Mouse (Mus musculus) gastrocnemius, adult 18-20 months (tissue): ENCODE measurements around the gene Hcn1. TPM values are rescaled to one million over a fixed set of nuclear protein-coding genes. Genes with fewer than 3 reads are reported as not detected.

Source experiments
- DNase-seq: peaks from one replicate; pipeline ENCODE4 v3.0.0; 2021; ENCODE audit warnings: low spot score
- total RNA-seq, 2 experiments: library from RNA; stranded (reverse); gene quantifications; 2 replicates each; pipeline ENCODE4 v1.2.3; 2021

The Hcn1 gene
- total RNA-seq, 2 experiments from 2014 or later = 0.07 to 0.14 TPM

DNA sequence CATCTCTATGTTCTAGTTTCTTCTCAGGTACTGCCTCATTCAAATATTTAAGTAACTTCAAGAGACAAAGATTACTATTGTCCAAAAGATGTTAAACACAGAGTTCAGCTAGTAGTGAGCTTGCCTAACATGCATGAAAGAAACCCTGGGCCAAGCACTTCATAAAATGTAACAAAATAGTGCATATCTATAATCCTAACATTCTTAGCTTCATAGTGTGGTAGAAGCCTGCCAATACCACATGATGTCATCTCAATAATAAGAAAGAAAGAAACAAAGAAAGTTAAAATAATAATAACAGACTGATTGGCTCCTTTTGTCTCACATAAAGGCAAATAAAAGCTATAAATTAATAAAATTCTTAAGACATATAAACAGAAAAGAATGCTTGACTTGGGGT, 103.5 kb downstream of the Hcn1 start:
- DNase-seq = no peak

DNA sequence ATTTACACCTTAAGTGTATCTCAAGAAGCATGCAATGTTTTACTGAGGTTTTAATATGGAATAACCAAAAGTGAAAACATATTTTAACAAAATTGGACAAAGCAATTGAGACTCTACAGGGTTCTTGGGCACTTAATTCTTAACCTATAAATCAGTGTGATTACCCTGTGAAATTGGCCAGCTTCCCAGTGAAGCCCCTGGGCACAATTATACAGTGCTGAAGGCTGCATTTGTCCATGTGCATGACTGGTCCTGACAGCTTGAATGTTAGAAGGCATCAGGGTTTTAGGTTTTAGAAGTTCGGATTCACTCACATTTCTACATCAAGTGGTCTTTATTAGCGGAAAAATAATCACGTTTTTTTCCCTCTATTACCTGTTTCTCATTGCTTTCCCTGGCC, 103.9 kb downstream of the Hcn1 start:
- DNase-seq = no peak

DNA sequence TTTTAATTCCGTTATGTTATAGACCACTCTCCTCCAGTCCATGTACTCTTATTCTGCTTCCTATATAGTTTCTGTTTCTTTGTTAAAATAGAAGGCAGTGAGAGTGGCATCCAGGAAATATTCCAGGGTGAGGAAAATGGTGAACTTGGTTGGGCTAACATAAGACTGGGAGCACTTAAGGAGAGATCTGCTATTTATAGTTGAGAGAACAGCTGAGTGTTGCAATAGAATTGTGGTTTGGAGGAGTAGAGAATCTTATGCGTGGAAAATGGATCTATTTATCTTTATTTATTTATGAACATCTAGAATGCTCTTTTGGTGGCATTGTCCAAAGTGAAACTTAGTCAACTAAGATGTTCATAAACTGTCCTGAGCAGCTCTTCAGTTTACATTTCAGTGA, 104.4 kb downstream of the Hcn1 start:
- DNase-seq = no peak

DNA sequence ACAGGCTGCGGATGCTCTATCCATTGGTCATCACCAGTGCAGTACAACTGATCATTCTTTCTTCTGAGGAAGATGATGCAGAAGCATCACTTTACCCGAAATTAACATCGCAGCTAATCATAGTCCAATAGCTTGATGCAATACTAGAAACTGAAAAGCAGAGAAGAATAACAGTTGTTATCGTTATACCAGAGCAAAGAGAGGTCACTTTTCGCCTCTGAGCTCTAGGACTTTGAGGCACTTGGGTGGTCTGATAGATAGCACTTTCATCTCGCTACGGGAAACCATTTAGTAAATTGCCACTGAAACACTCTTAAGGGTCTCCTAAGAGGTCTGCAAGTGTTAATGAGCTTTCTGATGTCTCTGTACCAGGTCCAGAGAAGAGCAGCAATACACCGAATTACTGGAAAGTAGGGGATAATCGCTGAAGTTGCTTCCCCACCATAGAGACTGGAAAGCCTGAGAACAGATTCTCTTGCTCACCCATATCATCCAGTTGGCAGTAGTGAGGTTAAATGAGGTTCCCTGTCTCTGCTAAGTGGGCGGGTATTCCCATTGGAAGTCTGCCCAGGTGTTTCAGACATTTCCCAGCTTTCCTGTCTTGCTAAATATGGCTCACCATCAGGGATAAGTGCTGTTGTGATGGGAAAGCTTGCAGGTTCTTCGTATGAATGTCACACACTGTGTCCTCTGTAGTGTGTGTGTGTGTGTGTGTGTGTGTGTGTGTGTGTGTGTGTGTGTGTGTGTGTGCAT, 105.0 kb downstream of the Hcn1 start:
- DNase-seq = no peak

DNA sequence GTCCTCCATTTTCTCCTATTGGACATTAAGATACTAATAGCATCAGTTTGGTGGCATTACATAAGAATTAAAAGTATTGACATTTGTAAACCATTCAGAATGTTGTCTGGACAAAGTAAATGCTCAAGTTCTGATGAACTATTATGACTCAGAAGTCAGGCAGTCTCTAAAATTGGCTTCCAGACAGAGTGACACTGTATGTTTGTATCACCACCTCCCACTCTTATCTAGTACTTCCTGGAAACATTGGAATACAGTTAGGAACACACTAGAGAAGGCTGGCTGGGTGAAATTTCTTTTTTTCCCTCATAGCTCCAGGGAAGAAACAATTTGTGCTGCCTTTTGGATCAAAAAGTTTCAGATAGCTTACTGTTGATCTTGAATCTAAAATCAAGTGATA, 108.7 kb downstream of the Hcn1 start:
- no peak for DNase-seq

DNA sequence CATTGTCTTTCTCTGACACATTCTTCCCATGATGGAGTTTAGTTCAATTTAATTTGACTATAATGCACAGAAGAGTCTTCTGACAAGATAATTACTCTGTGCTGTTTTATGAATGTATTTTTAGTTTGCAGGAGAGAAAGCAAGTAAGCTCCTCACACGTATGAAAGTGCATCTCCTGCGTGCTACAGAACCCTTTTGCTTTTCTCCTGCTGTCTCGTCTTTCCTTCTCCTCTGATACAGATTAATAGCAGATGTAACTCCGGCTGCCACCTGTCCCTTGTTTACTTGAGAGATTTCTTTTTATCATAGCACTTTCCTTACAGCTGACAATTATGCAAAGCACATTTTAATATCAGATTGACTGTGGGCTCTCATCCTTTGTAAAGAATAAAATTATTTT, 120.0 kb downstream of the Hcn1 start:
- no peak for DNase-seq

DNA sequence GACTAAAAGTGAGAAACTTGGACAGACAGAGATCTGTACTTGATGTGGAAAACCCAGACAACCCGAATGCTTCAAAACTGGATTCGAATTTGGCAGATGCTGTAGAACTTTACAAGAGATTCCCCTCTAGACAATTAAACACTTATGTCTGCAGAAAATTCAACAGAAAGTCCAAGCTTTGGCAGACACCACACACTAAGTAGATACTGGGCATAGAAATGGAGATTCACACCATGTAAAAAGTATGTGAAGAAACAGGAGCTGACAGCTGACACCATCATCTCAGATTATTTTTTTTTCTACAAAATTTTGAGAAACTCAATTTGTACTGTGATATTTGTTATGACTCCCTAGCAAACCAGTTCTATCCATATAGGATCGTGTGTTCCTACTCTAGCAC, 122.0 kb downstream of the Hcn1 start:
- DNase-seq = no peak

DNA sequence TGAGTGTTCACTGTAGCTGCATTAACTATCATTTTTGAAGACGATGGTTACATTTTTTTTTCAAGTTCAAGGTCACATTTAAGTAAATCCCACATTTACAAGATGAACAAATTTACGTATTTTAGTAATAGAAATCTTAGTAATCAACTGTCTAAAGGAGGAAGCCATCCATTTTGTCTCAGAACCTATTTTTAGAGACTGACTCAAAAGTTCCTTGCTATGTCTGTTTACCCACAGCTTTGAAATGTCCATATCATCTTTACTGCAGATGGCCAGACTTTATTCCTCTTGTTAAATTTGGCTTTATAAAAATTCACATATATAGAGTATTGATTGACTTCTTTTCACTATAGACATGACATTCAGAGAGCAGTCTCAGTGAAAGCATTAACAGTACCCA, 126.3 kb downstream of the Hcn1 start:
- no peak for DNase-seq

DNA sequence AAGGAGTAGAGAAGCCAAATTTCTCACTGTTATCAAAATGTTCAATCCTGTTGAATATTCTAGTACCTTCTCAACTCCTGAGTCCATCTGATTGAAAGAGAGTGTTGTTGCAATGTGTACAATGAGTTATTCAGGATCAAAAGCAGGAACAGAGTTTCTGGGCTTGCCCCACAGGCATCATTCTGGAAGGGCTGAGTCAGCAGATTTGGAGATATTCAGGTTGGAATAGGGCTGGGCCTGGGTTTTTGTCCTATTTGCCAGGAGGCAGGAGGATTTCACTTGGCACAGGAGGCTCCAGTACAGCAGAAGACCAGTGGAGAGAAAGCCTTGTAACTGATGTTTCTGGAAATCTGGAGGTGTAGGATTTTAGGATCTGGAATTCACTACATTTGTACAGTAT, 130.6 kb downstream of the Hcn1 start:
- no peak for DNase-seq

DNA sequence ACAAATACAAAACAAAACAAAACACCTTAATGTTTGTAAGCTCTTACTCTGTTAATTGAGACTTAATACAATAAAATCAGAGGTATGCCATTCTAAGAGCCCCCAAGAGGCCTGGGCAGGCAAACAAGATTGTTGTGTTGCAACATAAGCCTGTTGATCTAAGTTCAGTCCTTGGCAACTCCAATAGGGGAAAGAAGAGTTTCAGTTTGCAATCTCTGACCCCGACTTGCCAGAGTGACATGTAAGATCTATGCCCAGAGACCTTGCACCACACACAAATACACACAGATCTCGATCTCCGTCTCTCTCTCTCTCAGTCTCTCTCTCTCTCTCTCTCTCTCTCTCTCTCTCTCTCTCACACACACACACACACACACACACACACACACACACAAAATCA, 142.3 kb downstream of the Hcn1 start:
- DNase-seq = no peak

DNA sequence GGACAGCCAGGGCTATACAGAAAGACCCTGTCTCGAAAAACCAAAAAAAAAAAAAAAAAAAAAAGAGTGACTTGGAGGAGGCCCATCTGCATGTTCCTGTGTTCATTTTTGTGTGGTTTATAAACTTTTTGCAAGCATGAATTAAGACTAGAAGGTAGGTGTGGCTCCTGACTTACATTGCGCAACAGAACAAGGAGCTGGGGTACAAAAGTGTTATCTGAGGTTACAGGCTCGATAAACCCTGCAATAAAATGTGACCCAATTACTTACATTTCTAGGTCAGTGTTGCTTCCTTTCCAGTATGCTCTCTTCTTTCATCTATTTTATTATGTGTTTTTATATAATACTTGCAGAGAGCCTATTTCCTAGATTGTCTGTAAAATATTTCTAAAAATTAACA, 143.1 kb downstream of the Hcn1 start:
- no peak for DNase-seq

DNA sequence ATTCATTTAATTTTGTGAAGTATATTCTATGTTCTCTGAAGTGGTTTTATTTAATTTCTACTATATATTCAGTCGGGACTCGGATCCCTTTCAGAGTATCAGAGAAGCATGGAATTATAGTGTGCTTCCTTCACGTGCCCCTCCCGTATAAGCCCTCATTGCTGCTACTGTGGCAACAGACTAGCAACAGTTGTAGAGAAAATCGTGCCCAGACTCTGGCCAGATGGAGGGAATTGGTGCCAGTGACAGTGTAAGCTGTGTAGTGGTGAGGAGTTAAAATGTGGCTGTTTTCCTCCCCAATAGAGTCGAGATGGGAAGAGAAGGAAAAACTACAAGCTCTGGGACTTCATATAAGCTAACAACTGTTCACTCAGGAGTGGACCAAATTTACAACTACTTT, 163.4 kb downstream of the Hcn1 start:
- no peak for DNase-seq

DNA sequence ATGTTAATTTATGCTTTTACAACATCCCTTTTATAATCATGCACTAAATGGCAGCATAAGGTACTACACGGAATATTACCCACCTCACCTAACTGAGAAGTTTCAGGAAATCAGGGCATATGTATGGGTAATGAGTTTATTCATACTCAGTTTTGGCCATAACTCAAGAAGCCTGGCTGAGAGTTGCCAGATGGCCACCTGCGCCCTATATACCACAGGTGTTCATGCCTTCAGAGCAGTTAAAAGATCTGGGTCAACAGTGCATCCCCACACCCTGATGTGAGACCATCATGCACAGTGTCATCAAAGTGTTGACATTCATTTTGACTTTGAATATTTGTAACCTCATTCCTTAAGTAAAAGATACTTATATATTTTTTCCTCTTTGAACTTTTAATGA, 183.3 kb downstream of the Hcn1 start:
- DNase-seq = no peak

DNA sequence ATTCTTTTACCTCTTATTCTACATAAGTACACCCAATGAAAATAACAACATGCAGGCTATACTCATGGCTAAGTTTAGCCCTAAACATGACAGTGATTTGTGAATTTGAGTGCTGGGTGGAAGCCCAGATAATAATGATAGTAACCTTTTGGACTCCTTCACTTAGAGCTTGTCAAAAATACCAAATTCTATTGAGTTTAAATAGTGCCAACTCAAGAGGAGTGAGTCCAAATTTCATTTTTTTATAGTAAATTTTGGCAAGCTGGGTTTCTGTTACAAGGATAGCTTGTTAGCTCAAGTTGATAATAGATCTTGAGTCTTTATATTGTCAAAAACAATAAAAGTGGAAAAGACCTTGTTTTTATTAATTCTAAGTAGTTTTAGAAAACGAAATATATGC, 190.7 kb downstream of the Hcn1 start:
- no peak for DNase-seq

DNA sequence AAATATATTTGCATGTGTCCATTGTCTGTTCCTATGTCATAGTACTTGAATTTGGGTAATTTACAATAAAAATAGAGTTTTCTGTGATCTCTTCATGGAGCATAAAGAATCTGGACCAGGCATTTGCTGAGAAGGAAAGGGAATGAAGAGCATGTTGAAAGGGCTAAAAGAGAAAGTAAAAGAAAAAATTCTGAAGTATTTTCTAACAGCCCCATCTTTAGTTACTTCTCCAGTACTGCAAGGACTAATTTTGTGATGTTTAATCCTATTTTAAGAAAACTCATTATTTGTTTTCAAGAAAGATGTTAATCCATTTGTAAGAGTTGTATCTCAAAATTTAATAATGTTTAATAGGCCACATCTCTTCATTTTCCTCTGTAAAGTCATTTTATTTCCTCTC, 198.9 kb downstream of the Hcn1 start:
- no peak for DNase-seq

DNA sequence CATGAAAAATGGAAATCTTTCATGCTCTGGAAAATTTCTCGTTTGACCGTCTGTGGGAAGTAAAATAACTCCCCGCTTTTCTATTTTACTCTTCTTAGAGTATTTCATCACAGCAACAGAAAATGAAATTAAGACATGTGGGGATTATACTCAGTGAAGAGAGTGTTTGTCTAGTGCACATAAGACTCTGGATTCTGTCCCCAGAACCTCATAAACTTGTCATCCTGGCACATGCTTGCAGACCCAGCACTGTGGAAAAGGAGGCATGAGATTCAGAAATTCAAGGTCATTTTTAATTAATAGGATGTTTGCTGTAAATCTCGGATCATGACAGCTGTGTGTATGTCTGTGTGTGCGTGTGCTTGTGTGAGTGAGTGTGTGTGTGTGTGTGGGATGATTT, 225.5 kb downstream of the Hcn1 start:
- no peak for DNase-seq

DNA sequence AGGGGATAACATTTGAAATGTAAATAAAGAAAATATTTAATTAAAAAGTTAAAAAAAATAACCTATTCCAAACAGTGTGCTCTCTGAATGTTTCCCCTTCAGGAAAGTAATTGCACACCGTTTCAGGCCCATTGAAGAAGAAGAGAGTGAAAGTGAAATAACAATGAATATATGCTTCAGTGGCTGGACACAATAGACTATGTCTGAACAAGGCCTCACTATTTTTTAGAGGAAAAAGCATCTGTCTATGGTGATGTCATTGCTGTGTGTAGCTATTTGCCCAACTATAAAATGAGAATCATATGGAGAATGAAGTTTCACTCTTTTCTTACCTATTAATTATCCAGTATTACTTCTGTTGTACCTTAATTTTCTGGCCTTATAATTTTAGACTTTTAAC, 234.5 kb downstream of the Hcn1 start:
- no peak for DNase-seq

DNA sequence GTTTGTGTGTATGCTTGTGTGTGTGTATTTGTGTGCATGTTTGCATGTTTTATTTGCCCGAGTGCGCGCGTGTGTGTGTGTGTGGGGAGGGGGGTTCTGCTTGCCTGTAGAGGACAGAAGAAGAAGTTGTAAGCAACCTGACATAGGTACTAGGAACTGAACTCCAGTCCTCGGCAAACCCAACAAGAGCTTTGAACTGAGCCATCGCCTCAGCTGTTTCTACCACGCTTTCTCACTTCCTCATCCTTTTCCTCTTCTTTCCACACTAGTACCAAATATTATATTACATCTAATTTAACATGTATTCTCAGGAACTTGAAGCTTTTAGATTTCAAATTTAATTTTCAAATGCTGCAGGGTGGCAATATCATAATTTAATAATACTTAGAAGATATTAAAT, 236.1 kb downstream of the Hcn1 start:
- no peak for DNase-seq

DNA sequence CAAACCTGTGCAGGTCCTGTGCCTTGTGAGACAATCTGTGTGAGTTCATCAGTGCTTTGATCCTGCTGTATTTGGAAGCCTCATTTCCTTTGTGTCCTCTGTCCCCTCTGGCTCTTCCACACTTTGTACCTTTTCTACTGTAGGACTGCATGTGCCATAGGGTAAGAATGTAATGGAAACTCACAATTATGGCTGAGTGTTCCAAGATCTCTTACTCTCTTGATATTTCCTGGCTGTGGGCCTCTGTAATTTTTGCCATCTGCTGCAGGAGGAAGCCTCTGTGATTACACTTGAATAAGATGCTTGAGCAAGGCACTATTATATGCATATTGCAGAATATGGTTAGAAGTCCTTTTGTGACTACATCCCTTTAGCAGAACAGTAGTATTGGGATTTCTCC, 240.2 kb downstream of the Hcn1 start:
- DNase-seq = no peak

DNA sequence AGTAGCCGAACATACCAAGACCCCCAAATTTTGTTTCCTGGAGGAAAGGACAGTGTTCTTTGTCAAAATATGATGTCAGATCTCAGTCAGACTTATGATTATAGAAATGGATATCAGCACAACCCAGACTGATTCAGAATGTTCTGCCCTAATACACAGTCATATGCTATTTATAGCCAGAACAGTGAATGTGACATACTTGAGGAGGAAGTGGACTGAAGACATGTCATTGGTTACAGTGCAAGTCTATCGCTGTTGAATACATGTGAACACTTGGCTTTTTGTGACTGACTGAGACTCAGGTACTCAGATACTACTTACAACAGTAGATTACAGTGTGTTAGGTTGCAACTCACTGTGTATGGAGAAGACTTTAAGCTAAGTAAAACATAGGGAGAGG, 245.2 kb downstream of the Hcn1 start:
- DNase-seq = no peak

DNA sequence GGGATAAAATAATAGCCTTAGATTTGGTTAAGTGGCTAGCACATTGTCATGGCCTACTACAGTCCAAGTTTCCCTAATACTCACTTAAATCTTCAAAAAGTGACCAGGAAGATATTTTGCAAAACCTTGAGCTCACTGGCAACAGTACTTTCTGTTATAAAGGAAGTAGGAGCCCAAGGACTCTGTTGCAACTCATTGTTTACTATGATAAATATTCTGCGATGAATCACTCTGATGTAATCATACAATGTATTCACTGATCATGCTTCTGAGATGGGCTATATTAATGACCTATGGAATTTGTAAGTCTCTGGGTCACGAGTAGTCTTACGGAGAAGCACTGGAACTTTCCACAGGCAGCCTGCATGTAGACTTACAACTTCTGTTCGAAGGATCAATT, 246.6 kb downstream of the Hcn1 start:
- DNase-seq = no peak

DNA sequence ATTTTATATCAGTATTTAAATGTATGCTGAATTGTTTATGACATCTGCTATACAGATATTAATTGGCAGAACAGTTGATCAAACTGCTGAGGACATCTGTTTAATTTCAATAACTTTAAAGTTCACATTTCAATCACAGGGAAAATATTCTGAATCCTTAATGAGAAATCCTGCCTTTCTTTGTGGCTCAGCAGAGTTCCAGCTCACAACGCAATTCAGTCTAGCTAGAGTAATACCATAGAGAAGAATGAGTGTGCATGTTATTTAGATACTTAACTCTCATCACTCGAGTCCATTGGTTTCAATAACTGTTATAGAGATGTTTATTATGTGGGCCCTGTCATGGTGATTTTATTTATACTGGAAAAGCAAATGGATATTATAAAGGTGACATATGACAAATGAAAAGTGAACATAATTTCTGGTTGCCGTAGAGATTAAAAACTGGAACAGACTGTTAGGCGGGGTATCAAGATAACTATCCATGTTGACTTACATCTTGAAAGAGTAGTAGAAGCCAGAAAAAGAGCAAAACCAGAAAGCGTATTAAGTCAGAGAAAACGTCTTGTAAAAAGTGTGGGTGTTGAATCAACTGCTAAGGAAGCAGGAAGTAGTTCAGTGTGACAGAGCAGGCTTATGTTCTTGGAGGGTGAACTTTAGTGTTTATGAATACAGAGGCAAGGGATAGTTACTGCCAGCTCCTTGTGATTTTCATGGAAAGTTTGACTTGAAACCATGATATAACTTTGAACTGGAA, 250.0 kb downstream of the Hcn1 start:
- no peak for DNase-seq

DNA sequence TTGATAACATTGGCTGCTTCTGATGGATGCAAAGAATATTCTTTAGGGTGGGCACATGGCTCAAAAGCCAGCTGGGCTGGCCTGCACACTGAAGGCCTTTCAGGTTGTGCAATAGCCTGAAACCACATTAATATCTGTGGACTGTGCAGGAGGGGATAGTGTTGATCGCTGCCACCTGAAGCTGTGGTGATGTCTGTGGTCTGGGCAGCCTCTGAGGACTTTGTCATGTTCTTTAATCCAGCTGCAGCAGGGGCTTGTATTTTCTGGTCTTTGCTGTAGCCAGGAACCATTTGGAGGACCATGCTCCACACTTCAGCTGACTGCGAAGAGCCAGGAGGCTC, 250.6 kb downstream of the Hcn1 start:
- DNase-seq = no peak

DNA sequence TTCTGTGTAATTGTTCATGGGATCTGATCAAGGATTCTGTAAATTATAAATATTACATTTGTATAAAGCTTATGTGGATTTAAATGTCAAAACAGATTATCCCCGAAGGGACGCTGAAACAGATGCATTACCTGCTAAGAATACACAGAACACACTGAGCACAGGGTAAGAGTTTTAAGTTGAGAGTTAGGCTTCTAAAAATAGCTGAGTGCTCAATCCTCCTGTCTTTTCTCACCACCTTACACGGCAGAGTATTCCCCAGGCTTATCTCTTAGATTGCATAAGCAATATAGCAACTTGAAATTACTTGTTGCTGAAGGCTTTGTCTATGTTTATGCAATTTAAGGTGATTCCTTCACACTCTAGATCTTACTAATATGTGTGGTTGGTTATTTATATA, 256.3 kb downstream of the Hcn1 start:
- no peak for DNase-seq
